Mouse (Mus musculus) CH12.LX (cell line): ENCODE data around the gene Hmga2. TPM values are rescaled to one million over a fixed set of nuclear protein-coding genes. Genes with fewer than 3 reads are reported as not detected.

Experiments
- DNase-seq: peaks from one replicate; pipeline ENCODE4 v3.0.0-alpha.2; 2013; ENCODE audit errors: extremely low read depth
- H3K27ac ChIP-seq: 2 replicates; pipeline ENCODE4 v1.5.1; 2012; ENCODE audit warnings: low read depth, mild to moderate bottlenecking, control low read depth, moderate library complexity; ENCODE audit not compliant: insufficient read depth
- H3K27me3 ChIP-seq: replicated peaks from 2 replicates; pipeline ENCODE3; 2012; ENCODE audit warnings: inconsistent platforms
- H3K36me3 ChIP-seq, 2 experiments: replicated peaks in 1 of 2; 2 replicates each; pipeline versions ENCODE3 to v1.6.1; 2012; ENCODE audit warnings: inconsistent platforms in 1 of 2, low read length in 1 of 2, mild to moderate bottlenecking in 1 of 2, mixed read lengths in 1 of 2, moderate library complexity in 1 of 2; ENCODE audit not compliant: control insufficient read depth in 1 of 2, insufficient read depth in 1 of 2
- H3K4me1 ChIP-seq, 2 experiments: 2 replicates each; pipeline ENCODE4 v1.6.1; 2012; ENCODE audit warnings: inconsistent platforms in 1 of 2, moderate library complexity in 1 of 2; ENCODE audit not compliant: insufficient read depth in 2 of 2, control insufficient read depth in 1 of 2
- H3K4me2 ChIP-seq: 2 replicates; pipeline ENCODE4 v1.6.1; 2012; ENCODE audit warnings: low read depth, mild to moderate bottlenecking, control low read depth; ENCODE audit not compliant: poor library complexity, insufficient read depth, severe bottlenecking
- H3K4me3 ChIP-seq, 3 experiments: fragments of 150-350 bp in 1 of 3; sonication (generic) in 1 of 3; replicated peaks in 1 of 3; 2 replicates each; pipeline versions ENCODE3 to v1.5.1; 2011 to 2012; ENCODE audit warnings: low read depth in 2 of 3, low read length in 2 of 3, mild to moderate bottlenecking in 2 of 3, moderate library complexity in 2 of 3, control low read depth in 1 of 3, improper control_type of control experiment in 1 of 3, inconsistent platforms in 1 of 3, mixed read lengths in 1 of 3; ENCODE audit not compliant: poor library complexity in 1 of 3
- H3K79me2 ChIP-seq: replicated peaks from 2 replicates; pipeline ENCODE4 v1.6.1; 2012; ENCODE audit warnings: mild to moderate bottlenecking, moderate library complexity; ENCODE audit not compliant: control insufficient read depth, poor library complexity, insufficient read depth, severe bottlenecking; ENCODE audit errors: extremely low read depth
- H3K9ac ChIP-seq: 2 replicates; pipeline ENCODE4 v1.6.1; 2012; ENCODE audit warnings: low read depth, mild to moderate bottlenecking, control low read depth, moderate library complexity; ENCODE audit not compliant: insufficient read depth
- H3K9me3 ChIP-seq: replicated peaks from 2 replicates; pipeline ENCODE3; 2012; ENCODE audit warnings: low read length, inconsistent platforms, mixed read lengths
- BHLHE40 ChIP-seq: IDR thresholded peaks from 2 replicates; pipeline ENCODE4 v1.6.1; 2011; ENCODE audit warnings: mild to moderate bottlenecking, low read depth, low read length, improper control_type of control experiment
- CHD1 ChIP-seq: IDR thresholded peaks from 2 replicates; pipeline ENCODE4 v1.6.1; 2012; ENCODE audit warnings: low read depth, low read length, improper control_type of control experiment, inconsistent platforms
- CHD2 ChIP-seq: IDR thresholded peaks from 2 replicates; pipeline ENCODE4 v1.6.1; 2011; ENCODE audit warnings: low read length, improper control_type of control experiment
- CTCF ChIP-seq, 2 experiments: IDR thresholded peaks in 1 of 2; conservative IDR thresholded peaks in 1 of 2; 2 replicates each; pipeline ENCODE4 v1.5.1; 2011 to 2012; ENCODE audit warnings: low read depth in 2 of 2, low read length in 2 of 2, improper control_type of control experiment in 1 of 2, inconsistent platforms in 1 of 2, mild to moderate bottlenecking in 1 of 2, moderate library complexity in 1 of 2
- E2F4 ChIP-seq: IDR thresholded peaks from 2 replicates; pipeline ENCODE4 v1.6.1; 2011; ENCODE audit warnings: low read depth, low read length, improper control_type of control experiment; ENCODE audit not compliant: insufficient replicate concordance
- ETS1 ChIP-seq: conservative IDR thresholded peaks from 2 replicates; pipeline ENCODE4 v1.6.1; 2012; ENCODE audit warnings: low read depth, mild to moderate bottlenecking, inconsistent platforms, low read length, improper control_type of control experiment, moderate library complexity
- GABPA ChIP-seq: IDR thresholded peaks from 2 replicates; pipeline ENCODE4 v1.6.1; 2012; ENCODE audit warnings: low read depth, low read length, improper control_type of control experiment, inconsistent platforms; ENCODE audit not compliant: insufficient replicate concordance
- HCFC1 ChIP-seq: IDR thresholded peaks from 2 replicates; pipeline ENCODE4 v1.6.1; 2012; ENCODE audit warnings: low read depth, mild to moderate bottlenecking, inconsistent platforms, low read length, improper control_type of control experiment
- JUN ChIP-seq: IDR thresholded peaks from 2 replicates; pipeline ENCODE4 v1.6.1; 2011; ENCODE audit warnings: low read depth, mild to moderate bottlenecking, low read length, improper control_type of control experiment, moderate library complexity; ENCODE audit not compliant: insufficient read depth
- MAFK ChIP-seq: IDR thresholded peaks from 2 replicates; pipeline ENCODE4 v1.6.1; 2011; ENCODE audit warnings: low read length, improper control_type of control experiment; ENCODE audit not compliant: insufficient replicate concordance
- MAZ ChIP-seq: IDR thresholded peaks from 2 replicates; pipeline ENCODE4 v1.6.1; 2012; ENCODE audit warnings: low read depth, mild to moderate bottlenecking, inconsistent platforms, low read length, improper control_type of control experiment, moderate library complexity
- MEF2A ChIP-seq: IDR thresholded peaks from 2 replicates; pipeline ENCODE4 v1.6.1; 2014; ENCODE audit warnings: low read depth, mild to moderate bottlenecking, inconsistent platforms, low read length, improper control_type of control experiment, borderline replicate concordance
- MXI1 ChIP-seq: IDR thresholded peaks from 2 replicates; pipeline ENCODE4 v1.6.1; 2011; ENCODE audit warnings: mild to moderate bottlenecking, low read depth, low read length, improper control_type of control experiment
- MYC ChIP-seq: IDR thresholded peaks from 2 replicates; pipeline ENCODE4 v1.6.1; 2011; ENCODE audit warnings: low read depth, mild to moderate bottlenecking, improper control_type of control experiment, low read length
- NELFE ChIP-seq: IDR thresholded peaks from 2 replicates; pipeline ENCODE4 v1.6.1; 2011; ENCODE audit warnings: low read depth, low read length, improper control_type of control experiment
- NRF1 ChIP-seq: IDR thresholded peaks from 2 replicates; pipeline ENCODE4 v1.6.1; 2014; ENCODE audit warnings: low read depth, mild to moderate bottlenecking, inconsistent platforms, low read length, improper control_type of control experiment, moderate library complexity
- PAX5 ChIP-seq: IDR thresholded peaks from 2 replicates; pipeline ENCODE4 v1.6.1; 2012; ENCODE audit warnings: low read length, inconsistent platforms, mixed read lengths
- RAD21 ChIP-seq: IDR thresholded peaks from 2 replicates; pipeline ENCODE4 v1.6.1; 2011; ENCODE audit warnings: low read depth, mild to moderate bottlenecking, low read length, improper control_type of control experiment, moderate library complexity
- SMC3 ChIP-seq: IDR thresholded peaks from 2 replicates; pipeline ENCODE4 v1.6.1; 2011; ENCODE audit warnings: low read depth, low read length, improper control_type of control experiment
- TBP ChIP-seq: conservative IDR thresholded peaks from 2 replicates; pipeline ENCODE4 v1.6.1; 2011; ENCODE audit warnings: low read depth, low read length, improper control_type of control experiment
- TCF12 ChIP-seq: IDR thresholded peaks from 2 replicates; pipeline ENCODE4 v1.6.1; 2014; ENCODE audit warnings: low read depth, mild to moderate bottlenecking, inconsistent platforms, low read length, improper control_type of control experiment
- UBTF ChIP-seq: IDR thresholded peaks from 2 replicates; pipeline ENCODE4 v1.6.1; 2012; ENCODE audit warnings: low read depth, mild to moderate bottlenecking, inconsistent platforms, low read length, improper control_type of control experiment, moderate library complexity
- USF1 ChIP-seq: IDR thresholded peaks from 2 replicates; pipeline ENCODE4 v1.6.1; 2014; ENCODE audit warnings: low read depth, mild to moderate bottlenecking, inconsistent platforms, low read length, improper control_type of control experiment
- USF2 ChIP-seq: conservative IDR thresholded peaks from 2 replicates; pipeline ENCODE4 v1.6.1; 2011; ENCODE audit warnings: low read depth, low read length, improper control_type of control experiment
- ZC3H11A ChIP-seq: IDR thresholded peaks from 2 replicates; pipeline ENCODE4 v1.6.1; 2012; ENCODE audit warnings: low read depth, mild to moderate bottlenecking, inconsistent platforms, low read length, improper control_type of control experiment
- ZKSCAN1 ChIP-seq: IDR thresholded peaks from 2 replicates; pipeline ENCODE4 v1.6.1; 2012; ENCODE audit warnings: low read depth, inconsistent platforms, low read length, improper control_type of control experiment, borderline replicate concordance
- ZMIZ1 ChIP-seq: IDR thresholded peaks from 2 replicates; pipeline ENCODE4 v1.6.1; 2012; ENCODE audit warnings: low read depth, mild to moderate bottlenecking, inconsistent platforms, low read length, improper control_type of control experiment
- dilution Hi-C: fragments of 300-500 bp; cut with MboI; formaldehyde crosslinking; loops from 2 replicates; pipeline ENCODE4 v1.14.3; 2020; ENCODE audit warnings: low sequenced_read_pairs; ENCODE audit not compliant: extremely low pct_unique_long_range_greater_than_20kb, extremely low pct_ligation_motif_present
- in situ Hi-C: fragments of 300-500 bp; cut with MboI; formaldehyde crosslinking; loops from 3 replicates; pipeline ENCODE4 v1.14.3; 2019; ENCODE audit warnings: low sequenced_read_pairs, low pct_ligation_motif_present, low pct_unique_long_range_greater_than_20kb, mixed read lengths
- polyA plus RNA-seq: library from polyadenylated mRNA; unstranded; fragments of >175 nt; gene quantifications from 2 replicates; pipeline ENCODE4 v1.2.1, GENCODE M21; 2012; ENCODE audit warnings: low read depth; ENCODE audit not compliant: insufficient read length
- total RNA-seq, 2 experiments: library from RNA; depleted of rRNA; stranded (reverse); fragments of 300-350 nt in 1 of 2; fragments of >200 nt in 1 of 2; gene quantifications; 2 replicates each; pipeline ENCODE4 v1.2.3; 2012 to 2014

Hmga2 gene
- total and polyA plus RNA-seq, 3 experiments: not detected

DNA sequence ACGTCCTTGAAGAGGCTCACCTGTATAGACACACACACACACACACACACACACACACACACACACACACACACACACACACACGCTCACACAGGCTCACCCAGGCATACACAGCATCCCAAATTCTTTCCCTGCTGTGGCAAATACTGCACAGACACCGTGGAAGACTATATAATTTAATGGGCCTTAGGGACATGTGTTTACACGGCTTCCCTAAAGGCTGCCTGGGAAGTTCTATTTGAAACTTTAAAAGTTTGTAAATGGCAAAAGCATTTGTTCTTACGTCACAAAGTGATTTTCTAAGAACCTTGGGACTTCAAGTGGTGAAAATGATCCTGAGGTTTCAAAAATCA lies 42.8 kb downstream of the Hmga2 start:
- Histone ChIP-seq H3K27me3 (no peaks in the 10 kb centered on the region), H3K79me2 (no peaks in the 10 kb centered on the region), H3K4me2 (no peak overlapping the region), H3K27ac (no peak overlapping the region), H3K36me3 (no peaks in the 10 kb centered on the region), H3K4me3 (no peak overlapping the region), H3K9me3 (peaks cover 72% of the 10 kb centered on the region), H3K9ac (no peak overlapping the region), H3K4me1 (no peaks in the 10 kb centered on the region)
- dilution Hi-C loops (no loop called here), in situ Hi-C loops (no loop called here)
- no peak for DNase-seq
- TF ChIP-seq MYC (no peak), CHD2 (no peak), RAD21 (no peak), ZMIZ1 (no peak), NRF1 (no peak), E2F4 (no peak), MAZ (no peak), PAX5 (no peak), BHLHE40 (no peak), USF2 (no peak), CTCF (conservative IDR thresholded peaks at IDR 0.05 in 1 of 2, IDR thresholded peaks at IDR 0.05 in 1 of 2; ENCODE audit: low read depth in 2 of 2, low read length in 2 of 2) (no peak), MAFK (no peak), NELFE (no peak), MEF2A (no peak), USF1 (no peak), ZC3H11A (no peak), MXI1 (no peak), SMC3 (no peak)

DNA sequence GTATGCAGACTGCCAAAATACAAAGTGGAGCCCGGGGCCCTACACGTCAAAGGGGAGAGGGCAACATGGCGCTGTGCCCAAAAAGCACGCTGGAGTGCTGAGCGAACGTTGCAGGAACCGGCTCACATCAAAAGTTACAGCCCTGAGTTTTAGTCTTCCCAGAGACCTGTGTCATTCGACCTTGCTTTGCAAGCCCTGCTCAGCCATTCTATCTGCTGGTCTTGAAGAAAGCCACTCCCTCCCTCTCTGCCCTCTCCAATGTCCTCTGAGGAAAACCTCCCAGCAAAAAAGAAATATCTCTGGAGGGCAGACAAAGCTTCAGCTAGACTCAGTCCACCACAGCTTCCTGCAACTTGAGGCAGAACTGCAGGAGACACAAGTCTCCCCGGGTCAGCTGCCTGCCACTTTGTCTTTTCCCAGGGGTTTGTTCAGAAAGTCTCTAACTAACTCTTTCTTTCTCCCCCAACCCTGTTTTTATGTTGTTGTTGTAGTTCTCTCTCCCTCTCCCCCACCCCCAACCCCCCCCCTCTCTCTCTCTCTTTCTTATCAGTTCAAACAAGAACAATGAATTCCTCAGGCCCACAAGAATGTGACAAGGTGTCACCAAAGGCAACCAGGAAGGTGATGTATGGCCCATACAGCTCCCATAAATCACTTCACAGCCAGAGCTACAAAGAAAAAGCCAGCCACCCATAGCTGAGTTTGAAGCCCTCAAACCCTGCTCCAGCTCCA lies 43.4 kb downstream of the Hmga2 start:
- H3K27me3 ChIP-seq: no peaks in the 10 kb centered on the region
- peaks cover 71% of the 10 kb centered on the region for H3K9me3 ChIP-seq
- dilution Hi-C loops: no loop called here
- no peaks in the 10 kb centered on the region for H3K4me1 ChIP-seq
- no peaks in the 10 kb centered on the region for H3K36me3 ChIP-seq
- H3K79me2 ChIP-seq: no peaks in the 10 kb centered on the region
- no peak overlapping the region for H3K27ac ChIP-seq
- H3K4me2 ChIP-seq: no peak overlapping the region
- no peak for DNase-seq
- no peak overlapping the region for H3K4me3 ChIP-seq
- no peak overlapping the region for H3K9ac ChIP-seq
- TF ChIP-seq HCFC1: no peak
- no peak for TF ChIP-seq GABPA
- no peak for TF ChIP-seq RAD21
- TF ChIP-seq MAZ: no peak
- no peak for TF ChIP-seq TCF12
- TF ChIP-seq CHD1: no peak
- no peak for TF ChIP-seq TBP
- no peak for TF ChIP-seq NRF1
- no peak for TF ChIP-seq ETS1
- no peak for TF ChIP-seq MXI1
- no peak for TF ChIP-seq E2F4
- TF ChIP-seq JUN: no peak
- TF ChIP-seq ZKSCAN1: no peak
- no peak for TF ChIP-seq CTCF (conservative IDR thresholded peaks at IDR 0.05 in 1 of 2, IDR thresholded peaks at IDR 0.05 in 1 of 2; ENCODE audit: low read depth in 2 of 2, low read length in 2 of 2)
- no peak for TF ChIP-seq USF1
- TF ChIP-seq UBTF: no peak
- TF ChIP-seq, all 38 proteins: peak for 0
- in situ Hi-C loops: no loop called here
